Mouse (Mus musculus) heart, embryonic 11.5 days (tissue): ENCODE data around the gene Gm28635. TPM values are rescaled to one million over a fixed set of nuclear protein-coding genes. Genes with fewer than 3 reads are reported as not detected.
A peak's percentile ranks its signal among the peaks of the same experiment; 100 is the strongest.

Source experiments
- ATAC-seq: fragments of 200-750 bp; cut with Nextera tagmentation; replicated peaks from 2 replicates; pipeline ENCODE4 v1.8.0; 2017; ENCODE audit warnings: moderate library complexity; ENCODE audit not compliant: insufficient number of reproducible peaks, low FRiP score, low TSS enrichment
- H3K27ac ChIP-seq: fragments of 300-500 bp; sonication (generic); 2 replicates; pipeline ENCODE4 v1.5.1; 2014; ENCODE audit warnings: mild to moderate bottlenecking, low read depth, low read length
- H3K27me3 ChIP-seq: fragments of 300-500 bp; sonication (generic); 2 replicates; pipeline ENCODE4 v1.6.1; 2014; ENCODE audit warnings: mild to moderate bottlenecking, low read length, mixed read lengths; ENCODE audit not compliant: control insufficient read depth, insufficient read depth
- H3K36me3 ChIP-seq: fragments of 300-500 bp; sonication (generic); 2 replicates; pipeline ENCODE4 v1.6.1; 2014; ENCODE audit warnings: mild to moderate bottlenecking, low read length, moderate library complexity, mixed read lengths; ENCODE audit not compliant: control insufficient read depth, insufficient read depth
- H3K4me1 ChIP-seq: fragments of 300-500 bp; sonication (generic); 2 replicates; pipeline ENCODE4 v1.6.1; 2014; ENCODE audit warnings: low read length; ENCODE audit not compliant: control insufficient read depth, insufficient read depth
- H3K4me2 ChIP-seq: fragments of 300-500 bp; sonication (generic); 2 replicates; pipeline ENCODE4 v1.6.1; 2014; ENCODE audit warnings: mild to moderate bottlenecking, moderate library complexity
- H3K4me3 ChIP-seq: fragments of 300-500 bp; sonication (generic); 2 replicates; pipeline ENCODE4 v1.5.1; 2014; ENCODE audit warnings: low read depth, low read length
- H3K9ac ChIP-seq: fragments of 300-500 bp; sonication (generic); 2 replicates; pipeline ENCODE4 v1.6.1; 2014; ENCODE audit warnings: mild to moderate bottlenecking, low read depth, low read length, moderate library complexity
- H3K9me3 ChIP-seq: fragments of 300-500 bp; sonication (generic); replicated peaks from 2 replicates; pipeline ENCODE4 v1.6.1; 2016; ENCODE audit warnings: low read length; ENCODE audit not compliant: control insufficient read depth
- WGBS: fragments of 180-500 bp; shearing (Covaris S2); extraction: QIAGEN DNeasy Blood & Tissue Kit; methylation state at CpG from one replicate; pipeline ENCODE4 v1.1.7; 2014; ENCODE audit not compliant: insufficient replicate concordance; 5-methylcytosine and 5-hydroxymethylcytosine counted together
- polyA plus RNA-seq: library from polyadenylated mRNA; unstranded; fragments of >200 nt; fragmentation: Nextera tagmentation; extraction: Ambion mirVana; gene quantifications from 2 replicates; pipeline ENCODE4 v1.2.1, GENCODE M21; 2014

The Gm28635 gene
- polyA plus RNA-seq, 1 experiment from 2014 or later, result not detected

DNA sequence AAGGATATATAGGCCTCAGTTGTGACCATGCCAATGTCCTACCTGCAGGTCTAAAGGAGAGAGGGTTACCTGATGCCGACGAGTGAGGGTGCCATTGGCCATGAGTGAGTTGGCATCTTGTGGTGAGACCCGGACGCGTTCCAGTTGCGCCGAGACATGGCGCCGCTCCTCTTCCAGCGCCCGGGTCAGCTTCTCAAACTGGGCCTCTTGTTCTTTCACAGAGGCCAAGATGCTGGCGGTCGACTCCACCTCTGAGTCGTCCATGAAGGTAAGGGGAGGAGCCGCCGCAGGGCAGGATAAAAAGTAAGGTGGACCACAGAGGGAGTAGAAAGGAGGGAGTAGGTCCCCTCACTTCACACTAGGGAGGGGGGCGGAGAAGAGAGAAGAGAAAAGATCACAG lies 53.6 kb downstream of the Gm28635 start:
- peaks cover 46% of the 10 kb centered on the region for H3K4me1 ChIP-seq
- H3K36me3 ChIP-seq, result peaks cover 15% of the 10 kb centered on the region
- H3K4me2 ChIP-seq, result no peak overlapping the region
- H3K27ac ChIP-seq, result no peak overlapping the region
- 90% methylated on average over 17 of the region's 17 CpGs for WGBS
- no peaks in the 10 kb centered on the region for H3K9me3 ChIP-seq
- H3K4me3 ChIP-seq, result no peak overlapping the region
- ATAC-seq, result no peak
- no peak overlapping the region for H3K9ac ChIP-seq
- no peaks in the 10 kb centered on the region for H3K27me3 ChIP-seq

DNA sequence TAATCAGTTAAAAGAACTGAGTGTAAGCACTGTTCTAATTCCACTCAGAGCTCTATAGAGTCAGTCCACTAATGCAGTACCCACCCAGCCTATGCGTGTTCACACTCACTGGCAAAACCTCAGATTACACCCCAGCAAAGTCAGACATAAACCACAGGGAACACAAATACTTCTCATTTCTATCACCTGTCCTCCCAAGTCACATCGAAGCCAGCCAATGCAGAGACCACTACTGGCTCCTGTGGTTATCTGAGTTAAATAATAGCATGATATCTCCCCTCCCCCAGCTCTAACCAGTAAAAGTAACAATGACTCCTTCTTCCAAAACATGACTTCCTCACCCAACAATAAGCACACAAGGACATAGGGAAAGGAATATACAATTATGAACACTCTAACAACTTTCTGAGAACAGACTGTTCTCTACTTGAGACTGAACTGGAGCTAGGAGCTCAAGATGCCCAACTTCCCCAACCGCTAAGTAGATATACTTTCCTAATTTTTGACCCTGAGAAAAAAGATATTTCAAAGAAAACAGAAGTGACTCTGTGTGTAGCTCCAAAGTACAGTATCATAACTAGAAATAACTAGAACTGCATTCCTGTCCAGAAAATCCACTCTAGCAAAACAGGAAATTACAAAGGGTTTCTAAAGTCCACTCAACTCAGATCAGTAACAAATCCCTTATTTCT lies 54.3 kb downstream of the Gm28635 start:
- peaks cover 18% of the 10 kb centered on the region for H3K36me3 ChIP-seq

DNA sequence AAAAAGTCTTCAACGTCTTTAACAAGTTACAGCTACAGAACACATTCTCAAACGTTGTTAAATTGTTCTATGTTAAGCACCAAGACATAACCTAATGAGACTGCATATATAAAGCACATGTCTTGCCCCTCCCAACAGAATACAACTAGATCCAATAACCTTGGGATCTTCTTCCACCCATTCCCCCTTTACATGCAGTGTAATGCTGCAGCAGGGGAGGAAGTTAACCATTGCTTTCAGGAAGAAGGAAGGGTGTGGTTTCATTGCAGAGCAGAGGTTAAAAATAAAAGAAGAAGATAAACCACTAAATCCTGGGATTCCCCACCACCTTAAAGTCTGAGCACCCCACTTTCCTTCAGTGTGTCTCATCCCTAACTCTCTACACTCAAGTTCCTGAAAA lies 55.2 kb downstream of the Gm28635 start:
- Histone ChIP-seq H3K4me1 (peaks cover 45% of the 10 kb centered on the region), H3K9me3 (no peaks in the 10 kb centered on the region), H3K4me2 (no peak overlapping the region), H3K27me3 (no peaks in the 10 kb centered on the region), H3K36me3 (peaks cover 18% of the 10 kb centered on the region), H3K9ac (no peak overlapping the region), H3K27ac (no peak overlapping the region), H3K4me3 (no peak overlapping the region)
- 73% methylated on average over 2 of the region's 2 CpGs for WGBS
- ATAC-seq, result no peak

More for the DNA sequence above, 54.3 kb downstream of the Gm28635 start:
- Histone ChIP-seq H3K9ac (no peak overlapping the region), H3K4me1 (peaks cover 49% of the 10 kb centered on the region), H3K4me3 (no peak overlapping the region), H3K27ac (no peak overlapping the region), H3K9me3 (no peaks in the 10 kb centered on the region), H3K27me3 (no peaks in the 10 kb centered on the region), H3K4me2 (no peak overlapping the region)
- 85% methylated on average over 3 of the region's 3 CpGs for WGBS
- no peak for ATAC-seq

GRCm38 (mm10) chr2:84619646-84620340 lies 58.0 kb downstream of the Gm28635 start:
- H3K27ac ChIP-seq, result peak overlapping the region; percentile 5; the same call in 1 of the 2 replicates
- H3K36me3 ChIP-seq, result peaks cover 32% of the 10 kb centered on the region
- H3K4me1 ChIP-seq, result peaks cover 29% of the 10 kb centered on the region
- no peak for ATAC-seq
- no peak overlapping the region for H3K9ac ChIP-seq
- H3K27me3 ChIP-seq, result no peaks in the 10 kb centered on the region
- no peak overlapping the region for H3K4me3 ChIP-seq
- no peak overlapping the region for H3K4me2 ChIP-seq
- WGBS, result 91% methylated on average over 21 of the region's 21 CpGs
- no peaks in the 10 kb centered on the region for H3K9me3 ChIP-seq

DNA sequence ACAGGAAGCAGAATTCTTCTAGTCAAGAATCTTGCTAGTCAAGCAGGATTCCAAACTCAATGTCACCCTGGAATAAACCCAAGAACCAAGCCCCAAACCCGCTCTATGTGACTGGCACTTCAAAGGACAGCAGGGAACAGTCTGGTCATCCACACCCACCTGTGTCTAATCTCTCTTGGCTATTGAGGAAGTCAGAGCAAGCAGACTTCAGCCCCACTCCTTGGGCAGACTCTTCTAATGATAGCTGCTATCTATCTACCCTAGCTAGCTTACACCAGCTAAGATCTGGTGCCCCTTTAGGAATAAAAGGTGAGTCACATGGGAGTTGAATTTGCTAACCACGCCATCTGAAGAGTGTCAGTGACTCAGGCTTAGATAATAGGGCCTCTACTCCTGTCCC lies 58.9 kb downstream of the Gm28635 start:
- H3K36me3 ChIP-seq, result peaks cover 28% of the 10 kb centered on the region
- no peaks in the 10 kb centered on the region for H3K9me3 ChIP-seq
- H3K27me3 ChIP-seq, result no peaks in the 10 kb centered on the region
- H3K4me3 ChIP-seq, result no peak overlapping the region
- peaks cover 26% of the 10 kb centered on the region for H3K4me1 ChIP-seq
- 52% methylated on average over 2 of the region's 2 CpGs for WGBS
- H3K27ac ChIP-seq, result peak overlapping the region; percentile 67
- H3K9ac ChIP-seq, result no peak overlapping the region
- H3K4me2 ChIP-seq, result no peak overlapping the region
- ATAC-seq, result no peak

- Histone ChIP-seq H3K9ac (no peak overlapping the region), H3K4me2 (no peak overlapping the region), H3K27ac (peak overlapping the region; percentile 3; the same call in 1 of the 2 replicates), H3K4me1 (peaks cover 19% of the 10 kb centered on the region), H3K36me3 (peaks cover 30% of the 10 kb centered on the region), H3K27me3 (no peaks in the 10 kb centered on the region), H3K9me3 (no peaks in the 10 kb centered on the region), H3K4me3 (no peak overlapping the region)
- 73% methylated on average over 3 of the region's 3 CpGs for WGBS
- ATAC-seq, result peak; percentile 51; the same call in 1 of the 2 replicates
These were observed 60.0 kb downstream of the Gm28635 start for GRCm38 (mm10) chr2:84617637-84618515.

GRCm38 (mm10) chr2:84612764-84613163 lies 65.1 kb downstream of the Gm28635 start:
- Histone ChIP-seq H3K4me3 (no peak overlapping the region), H3K9me3 (no peaks in the 10 kb centered on the region), H3K36me3 (peaks cover 42% of the 10 kb centered on the region), H3K27me3 (no peaks in the 10 kb centered on the region), H3K4me1 (no peaks in the 10 kb centered on the region), H3K27ac (no peak overlapping the region), H3K4me2 (no peak overlapping the region), H3K9ac (no peak overlapping the region)
- ATAC-seq, result no peak
- 93% methylated on average over 6 of the region's 6 CpGs for WGBS

DNA sequence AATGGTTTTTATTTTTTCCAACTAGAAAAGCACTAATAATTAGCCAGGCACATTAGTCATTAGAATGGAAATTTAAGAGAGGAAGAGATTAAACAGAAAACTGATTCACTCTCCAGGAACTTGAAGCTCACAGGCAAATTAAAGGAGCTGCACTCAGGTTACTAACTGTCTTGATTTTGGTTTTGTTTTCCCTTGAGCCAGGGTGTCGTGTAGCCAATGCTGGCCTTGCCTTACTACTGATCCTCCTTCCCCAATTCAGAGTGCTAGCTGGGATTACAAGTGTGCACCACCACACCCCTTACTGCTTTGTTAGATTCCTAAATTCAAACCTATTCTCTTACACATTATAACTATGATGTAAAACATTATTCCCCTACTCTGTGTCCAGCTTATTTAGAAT lies 70.0 kb downstream of the Gm28635 start:
- Histone ChIP-seq H3K9me3 (no peaks in the 10 kb centered on the region), H3K27me3 (no peaks in the 10 kb centered on the region), H3K4me2 (no peak overlapping the region), H3K27ac (no peak overlapping the region), H3K36me3 (peaks cover 45% of the 10 kb centered on the region), H3K9ac (no peak overlapping the region), H3K4me1 (no peaks in the 10 kb centered on the region), H3K4me3 (no peak overlapping the region)
- no peak for ATAC-seq
- WGBS, result 87% methylated on average over 1 of the region's 1 CpGs
